7 mouse cellular contexts compared by ENCODE assay signal in genomic region chr13:31956584-31956983, GRCm38 (mm10).
DNase-seq lines count a peak whose midpoint lies in the region; ATAC-seq lines count a peak whose summit lies in the region.

No protein-coding gene starts in this region.

- 60% methylated on average over 6 of the region's 6 CpGs for WGBS in liver, embryonic 12.5 days (ENCODE audit: insufficient replicate concordance)

- H3K36me3 ChIP-seq in liver, embryonic 12.5 days, result no peaks in the 10 kb centered on the region
- H3K36me3 ChIP-seq in splenic B cell, adult 2 months (ENCODE audit: control insufficient read depth, insufficient read depth, low read length, poor library complexity, severe bottlenecking), result no peaks in the 10 kb centered on the region

- no peak overlapping the region for H3K4me3 ChIP-seq in liver, embryonic 12.5 days

- H3K4me1 ChIP-seq in liver, embryonic 12.5 days, result no peaks in the 10 kb centered on the region

- no peaks in the 10 kb centered on the region for H3K9me3 ChIP-seq in liver, embryonic 12.5 days (replicated peaks)

- H3K27me3 ChIP-seq in liver, embryonic 12.5 days (replicated peaks), result no peaks in the 10 kb centered on the region
- no peaks in the 10 kb centered on the region for H3K27me3 ChIP-seq in splenic B cell, adult 2 months (ENCODE audit: control insufficient read depth, insufficient read depth, low read length, poor library complexity, severe bottlenecking)

- DNase-seq in urinary bladder, postnatal 36 days (ENCODE audit: low spot score in 2 of 2), result peak; percentile 28 to 62
- DNase-seq in urinary bladder, postnatal 10 days (ENCODE audit: low spot score), result no peak
- DNase-seq in adrenal gland, adult 18-20 months (ENCODE audit: low spot score in 2 of 2), result peak; percentile 67 to 72
- peak; percentile 65 for DNase-seq in splenic B cell, adult 2 months (ENCODE audit: low read depth, low spot score)
- no peak for DNase-seq in cerebellum, adult 9-11 months

- no peak overlapping the region for H3K4me2 ChIP-seq in liver, embryonic 12.5 days

- no peak overlapping the region for H3K27ac ChIP-seq in liver, embryonic 12.5 days

- no peak overlapping the region for H3K9ac ChIP-seq in liver, embryonic 12.5 days

- peak; percentile 70; the same call in 1 of the 2 replicates for ATAC-seq in granulocyte monocyte progenitor cell, adult 5-6 weeks (replicated peaks; ENCODE audit: poor library complexity, severe bottlenecking)
- ATAC-seq in liver, embryonic 12.5 days, result 0 out of 2 replicates have a peak, but pooled peaks have one; percentile 42

Comparison
In these comparisons a context has a peak if more than half of its experiments do, and no peak if none do; other contexts are left out.
1. DNase-seq: peak in urinary bladder, postnatal 36 days (2 of 2), adrenal gland, adult 18-20 months (2 of 2) and splenic B cell, adult 2 months (single experiment); none in urinary bladder, postnatal 10 days (single experiment) and cerebellum, adult 9-11 months (single experiment).